Comparison of ENCODE assay signal across 19 mouse cellular contexts in the genomic region with DNA sequence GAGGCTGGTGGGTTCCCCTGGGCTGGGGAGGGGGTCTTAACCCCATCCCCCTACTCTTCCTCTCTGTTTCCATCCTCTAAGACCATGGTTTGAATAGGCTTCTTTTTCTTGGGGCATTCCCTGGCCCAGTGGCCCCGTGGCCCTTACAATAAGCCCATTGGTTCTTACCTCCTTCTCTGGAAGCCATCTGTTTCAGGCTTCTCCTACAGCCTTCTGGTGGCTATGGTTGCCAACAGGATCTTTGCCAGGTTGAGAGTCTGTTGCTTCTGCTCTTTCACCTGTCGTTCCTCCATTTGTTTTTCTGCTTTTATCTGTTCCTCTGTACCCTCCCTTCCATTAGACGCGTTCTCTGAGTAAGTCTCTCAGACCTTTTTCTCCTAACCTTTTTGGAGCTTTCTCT. TPM values are rescaled to one million over a fixed set of nuclear protein-coding genes. Genes with fewer than 3 reads are reported as not detected.
DNase-seq lines count a peak whose midpoint lies in the region; ATAC-seq and TF ChIP-seq lines count a peak whose summit lies in the region.
"Had no signal": no experiment of that assay in that cellular context is flagged by ENCODE, and none has a peak within 500 bp of the region (broad histone marks: within the 10 kb centered on the region; RNA-seq: fewer than 3 reads in every experiment).

No protein-coding gene starts in this region.

- ATAC-seq in hindbrain, postnatal 0 days: no peak
- no peak for ATAC-seq in forebrain, embryonic 14.5 days
- ATAC-seq in liver, postnatal 0 days: no peak
- ATAC-seq: forebrain, embryonic 13.5 days; inflammation-experienced regulatory T-cells, adult 6 months; midbrain, embryonic 15.5 days had no signal

- no peaks in the 10 kb centered on the region for H3K9me3 ChIP-seq in hindbrain, postnatal 0 days (ENCODE audit: low read length)
- H3K9me3 ChIP-seq in hindbrain, embryonic 10.5 days: no peaks in the 10 kb centered on the region
- H3K9me3 ChIP-seq in forebrain, embryonic 14.5 days (replicated peaks; ENCODE audit: control insufficient read depth, low read length): no peaks in the 10 kb centered on the region
- H3K9me3 ChIP-seq in liver, postnatal 0 days (ENCODE audit: low read length): no peaks in the 10 kb centered on the region
- H3K9me3 ChIP-seq: embryonic facial prominence, embryonic 10.5 days; forebrain, embryonic 13.5 days; limb, embryonic 12.5 days; liver, embryonic 13.5 days; midbrain, embryonic 15.5 days had no signal

- no peak overlapping the region for H3K4me3 ChIP-seq in hindbrain, postnatal 0 days (ENCODE audit: low read length)
- no peak overlapping the region for H3K4me3 ChIP-seq in hindbrain, embryonic 10.5 days
- no peak overlapping the region for H3K4me3 ChIP-seq in cerebellum, adult 2 months (replicated peaks; ENCODE audit: insufficient read depth, low read depth, low read length)
- no peak overlapping the region for H3K4me3 ChIP-seq in forebrain, embryonic 14.5 days (ENCODE audit: low read depth, low read length)
- no peak overlapping the region for H3K4me3 ChIP-seq in liver, postnatal 0 days (ENCODE audit: low read depth, low read length)
- H3K4me3 ChIP-seq: embryonic facial prominence, embryonic 10.5 days; forebrain, embryonic 13.5 days; limb, embryonic 12.5 days; liver, embryonic 13.5 days; midbrain, embryonic 15.5 days had no signal

- TF ChIP-seq CTCF in hindbrain, postnatal 0 days (IDR thresholded peaks at IDR 0.05; ENCODE audit: low read depth): no peak
- no peak for TF ChIP-seq CTCF in cerebellum, adult 2 months (IDR thresholded peaks at IDR 0.05; ENCODE audit: borderline replicate concordance, insufficient read depth, low read depth, low read length)
- no peak for TF ChIP-seq CTCF in liver, postnatal 0 days (IDR thresholded peaks at IDR 0.05; ENCODE audit: low read depth)

- H3K4me1 ChIP-seq in hindbrain, postnatal 0 days (ENCODE audit: insufficient read depth, low read length): peaks cover 5% of the 10 kb centered on the region; the same call in 1 of the 2 replicates
- peaks cover 24% of the 10 kb centered on the region for H3K4me1 ChIP-seq in hindbrain, embryonic 10.5 days (replicated peaks)
- peaks cover 22% of the 10 kb centered on the region; the same call in 1 of the 2 replicates for H3K4me1 ChIP-seq in cerebellum, adult 2 months (ENCODE audit: control insufficient read depth, insufficient read depth, low read length)
- peaks cover 17% of the 10 kb centered on the region for H3K4me1 ChIP-seq in forebrain, embryonic 14.5 days (ENCODE audit: control insufficient read depth, insufficient read depth, low read length)
- peaks cover 19% of the 10 kb centered on the region for H3K4me1 ChIP-seq in liver, postnatal 0 days (ENCODE audit: insufficient read depth)

- no peak overlapping the region for H3K9ac ChIP-seq in hindbrain, postnatal 0 days (replicated peaks; ENCODE audit: low read length)
- H3K9ac ChIP-seq in forebrain, embryonic 14.5 days (ENCODE audit: low read length): no peak overlapping the region
- no peak overlapping the region for H3K9ac ChIP-seq in liver, postnatal 0 days (replicated peaks)
- H3K9ac ChIP-seq: forebrain, embryonic 13.5 days; limb, embryonic 12.5 days; liver, embryonic 13.5 days; midbrain, embryonic 15.5 days had no signal

- peak; percentile 6 for DNase-seq in hindbrain, postnatal 0 days (ENCODE audit: low spot score)
- no peak for DNase-seq in hindbrain, embryonic 10.5 days (ENCODE audit: low spot score)
- peak; percentile 88 to 97 for DNase-seq in cerebellum, adult 2 months
- DNase-seq in layer of hippocampus, adult 11-12 months (ENCODE audit: low spot score): peak; percentile 58
- peak; percentile 18 to 20 for DNase-seq in layer of hippocampus, postnatal 25 days (ENCODE audit: extremely low spot score in 1 of 2, low spot score in 1 of 2)
- DNase-seq in forebrain, embryonic 14.5 days (ENCODE audit: low spot score): no peak
- no peak for DNase-seq in liver, postnatal 0 days
- DNase-seq in thymus, postnatal 0 days (ENCODE audit: low spot score): no peak
- DNase-seq: heart, postnatal 4 days; liver, embryonic 13.5 days; thymus, postnatal 4 days had no signal

- H3K27ac ChIP-seq in hindbrain, postnatal 0 days: peak overlapping the region; percentile 7; the same call in 1 of the 2 replicates
- no peak overlapping the region for H3K27ac ChIP-seq in hindbrain, embryonic 10.5 days
- peak overlapping the region; percentile 99 for H3K27ac ChIP-seq in cerebellum, adult 2 months (ENCODE audit: insufficient read depth, low read length)
- no peak overlapping the region for H3K27ac ChIP-seq in forebrain, embryonic 14.5 days (ENCODE audit: low read depth, low read length)
- no peak overlapping the region for H3K27ac ChIP-seq in liver, postnatal 0 days (ENCODE audit: low read depth)
- H3K27ac ChIP-seq: embryonic facial prominence, embryonic 10.5 days; forebrain, embryonic 13.5 days; limb, embryonic 12.5 days; liver, embryonic 13.5 days; midbrain, embryonic 15.5 days had no signal

- no peaks in the 10 kb centered on the region for H3K36me3 ChIP-seq in hindbrain, postnatal 0 days (ENCODE audit: insufficient read depth, low read length)
- H3K36me3 ChIP-seq in hindbrain, embryonic 10.5 days: peaks cover 30% of the 10 kb centered on the region; the same call in 1 of the 2 replicates
- H3K36me3 ChIP-seq in forebrain, embryonic 14.5 days (ENCODE audit: control insufficient read depth, insufficient read depth, low read length): peaks cover 3% of the 10 kb centered on the region; the same call in 1 of the 2 replicates
- H3K36me3 ChIP-seq in liver, postnatal 0 days (replicated peaks; ENCODE audit: insufficient read depth, low read length): no peaks in the 10 kb centered on the region; the same call in 1 of the 2 replicates
- H3K36me3 ChIP-seq: midbrain, embryonic 15.5 days had no signal

- no peaks in the 10 kb centered on the region for H3K27me3 ChIP-seq in hindbrain, postnatal 0 days (ENCODE audit: insufficient read depth, low read length)
- H3K27me3 ChIP-seq in hindbrain, embryonic 10.5 days (ENCODE audit: insufficient read depth, poor library complexity, severe bottlenecking): no peaks in the 10 kb centered on the region
- no peaks in the 10 kb centered on the region for H3K27me3 ChIP-seq in cerebellum, adult 2 months (ENCODE audit: control insufficient read depth, insufficient read depth, low read length)
- H3K27me3 ChIP-seq in forebrain, embryonic 14.5 days (replicated peaks; ENCODE audit: control insufficient read depth, insufficient read depth, low read length): no peaks in the 10 kb centered on the region
- H3K27me3 ChIP-seq in liver, postnatal 0 days (ENCODE audit: insufficient read depth, low read length): no peaks in the 10 kb centered on the region
- H3K27me3 ChIP-seq: forebrain, embryonic 13.5 days; limb, embryonic 12.5 days; liver, embryonic 13.5 days; midbrain, embryonic 15.5 days had no signal

- 83% methylated on average over 4 of the region's 4 CpGs for WGBS in hindbrain, postnatal 0 days
- WGBS in hindbrain, embryonic 10.5 days: 91% methylated on average over 4 of the region's 4 CpGs
- 7% methylated on average over 4 of the region's 4 CpGs for WGBS in cerebellum, adult 2 months
- WGBS in forebrain, embryonic 14.5 days: 90% methylated on average over 4 of the region's 4 CpGs
- 91% methylated on average over 4 of the region's 4 CpGs for WGBS in liver, postnatal 0 days (ENCODE audit: insufficient replicate concordance)

- no peak overlapping the region for H3K4me2 ChIP-seq in hindbrain, postnatal 0 days (ENCODE audit: low read depth, low read length)
- H3K4me2 ChIP-seq in forebrain, embryonic 14.5 days (ENCODE audit: low read length): no peak overlapping the region
- no peak overlapping the region for H3K4me2 ChIP-seq in liver, postnatal 0 days (ENCODE audit: low read depth, low read length)
- H3K4me2 ChIP-seq: forebrain, embryonic 13.5 days; limb, embryonic 12.5 days; liver, embryonic 13.5 days; midbrain, embryonic 15.5 days had no signal

- no peak for TF ChIP-seq EP300 in liver, postnatal 0 days (IDR thresholded peaks at IDR 0.05; ENCODE audit: low read depth)

- no peak for TF ChIP-seq POLR2A in cerebellum, adult 2 months (IDR thresholded peaks at IDR 0.05; ENCODE audit: borderline replicate concordance, insufficient read depth, low read length)

RNA-seq across cellular contexts. Expression of gene Numa1, which starts 3.7 kb away (rescaled TPM):
- 82.9 and 89.3 TPM in 2 replicates for total RNA-seq in hindbrain, postnatal 0 days (2014; rRNA removed)
- 24.4 and 26.5 TPM in 2 replicates for polyA plus RNA-seq in hindbrain, postnatal 0 days (2015; fragmentation: Nextera tagmentation; extraction: Ambion mirVana)
- 79.0 and 80.6 TPM in 2 replicates for polyA plus RNA-seq in hindbrain, embryonic 10.5 days (2016; fragmentation: Nextera tagmentation; extraction: Ambion mirVana)
- 89.0 and 97.5 TPM in 2 replicates for polyA plus RNA-seq in cerebellum, adult 2 months (2012; rRNA removed)
- total RNA-seq in layer of hippocampus, postnatal 25 days (2021): 10 to 100 TPM; 89.0 to 98.9 TPM
- polyA plus RNA-seq in forebrain, embryonic 14.5 days (2014; fragmentation: Nextera tagmentation; extraction: Ambion mirVana): 72.4 and 74.4 TPM in 2 replicates
- 14.1 and 17.2 TPM in 2 replicates for polyA plus RNA-seq in liver, postnatal 0 days (2015; fragmentation: Nextera tagmentation; extraction: Ambion mirVana)
- 44.3 and 49.3 TPM in 2 replicates for polyA plus RNA-seq in thymus, postnatal 0 days (2015; fragmentation: Nextera tagmentation; extraction: Ambion mirVana)

RNA-seq across cellular contexts. Expression of gene Lrrc51, which starts 3.9 kb away (rescaled TPM):
- total RNA-seq in hindbrain, postnatal 0 days (2014; rRNA removed): 5.2 and 6.5 TPM in 2 replicates
- polyA plus RNA-seq in hindbrain, postnatal 0 days (2015; fragmentation: Nextera tagmentation; extraction: Ambion mirVana): 9.7 and 12.1 TPM in 2 replicates
- 9.6 and 13.8 TPM in 2 replicates for polyA plus RNA-seq in hindbrain, embryonic 10.5 days (2016; fragmentation: Nextera tagmentation; extraction: Ambion mirVana)
- 10.2 and 12.4 TPM in 2 replicates for polyA plus RNA-seq in cerebellum, adult 2 months (2012; rRNA removed)
- total RNA-seq in layer of hippocampus, postnatal 25 days (2021): 1 to 10 TPM; 6.0 to 6.8 TPM
- polyA plus RNA-seq in forebrain, embryonic 14.5 days (2014; fragmentation: Nextera tagmentation; extraction: Ambion mirVana): 9.6 and 12.9 TPM in 2 replicates
- 2.5 and 3.1 TPM in 2 replicates for polyA plus RNA-seq in liver, postnatal 0 days (2015; fragmentation: Nextera tagmentation; extraction: Ambion mirVana)
- 5.3 and 7.1 TPM in 2 replicates for polyA plus RNA-seq in thymus, postnatal 0 days (2015; fragmentation: Nextera tagmentation; extraction: Ambion mirVana)

RNA-seq across cellular contexts. Expression of gene Tomt, which starts 31.4 kb away (rescaled TPM):
- 0.52 TPM in 1 of 2 replicates, not detected in the other for total RNA-seq in hindbrain, postnatal 0 days (2014; rRNA removed)
- 0.16 and 0.49 TPM in 2 replicates for polyA plus RNA-seq in hindbrain, postnatal 0 days (2015; fragmentation: Nextera tagmentation; extraction: Ambion mirVana)
- 0.31 and 0.75 TPM in 2 replicates for polyA plus RNA-seq in hindbrain, embryonic 10.5 days (2016; fragmentation: Nextera tagmentation; extraction: Ambion mirVana)
- polyA plus RNA-seq in cerebellum, adult 2 months (2012; rRNA removed): 0.13 and 0.21 TPM in 2 replicates
- not detected for total RNA-seq in layer of hippocampus, postnatal 25 days (2021)
- 0.18 and 0.36 TPM in 2 replicates for polyA plus RNA-seq in forebrain, embryonic 14.5 days (2014; fragmentation: Nextera tagmentation; extraction: Ambion mirVana)
- polyA plus RNA-seq in liver, postnatal 0 days (2015; fragmentation: Nextera tagmentation; extraction: Ambion mirVana): 0.09 and 0.12 TPM in 2 replicates
- polyA plus RNA-seq in thymus, postnatal 0 days (2015; fragmentation: Nextera tagmentation; extraction: Ambion mirVana): 0.43 and 0.44 TPM in 2 replicates
- total RNA-seq: adrenal gland, adult 18-20 months; heart, postnatal 4 days; left cerebral cortex, adult 18-20 months; neutrophil, adult 5-6 weeks had no signal

RNA-seq across cellular contexts. Expression of gene Lamtor1, which starts 31.9 kb away (rescaled TPM):
- total RNA-seq in hindbrain, postnatal 0 days (2014; rRNA removed): 130 and 156 TPM in 2 replicates
- 167 and 181 TPM in 2 replicates for polyA plus RNA-seq in hindbrain, postnatal 0 days (2015; fragmentation: Nextera tagmentation; extraction: Ambion mirVana)
- 165 and 173 TPM in 2 replicates for polyA plus RNA-seq in hindbrain, embryonic 10.5 days (2016; fragmentation: Nextera tagmentation; extraction: Ambion mirVana)
- 197 and 210 TPM in 2 replicates for polyA plus RNA-seq in cerebellum, adult 2 months (2012; rRNA removed)
- total RNA-seq in layer of hippocampus, postnatal 25 days (2021): 100 to 1,000 TPM in 1 of 2 experiments, 10 to 100 TPM in 1; 97.8 to 102 TPM
- 181 and 201 TPM in 2 replicates for polyA plus RNA-seq in forebrain, embryonic 14.5 days (2014; fragmentation: Nextera tagmentation; extraction: Ambion mirVana)
- polyA plus RNA-seq in liver, postnatal 0 days (2015; fragmentation: Nextera tagmentation; extraction: Ambion mirVana): 61.5 and 62.2 TPM in 2 replicates
- 147 and 148 TPM in 2 replicates for polyA plus RNA-seq in thymus, postnatal 0 days (2015; fragmentation: Nextera tagmentation; extraction: Ambion mirVana)

Comparison
In these comparisons a context has a peak if more than half of its experiments do, and no peak if none do; other contexts are left out.
1. DNase-seq: peak in hindbrain, postnatal 0 days (single experiment), cerebellum, adult 2 months (2 of 2), layer of hippocampus, adult 11-12 months (single experiment) and layer of hippocampus, postnatal 25 days (2 of 2); none in hindbrain, embryonic 10.5 days (single experiment), forebrain, embryonic 14.5 days (single experiment), liver, postnatal 0 days (single experiment) and thymus, postnatal 0 days (single experiment).
2. H3K27ac ChIP-seq: peak in hindbrain, postnatal 0 days (single experiment) and cerebellum, adult 2 months (single experiment); none in hindbrain, embryonic 10.5 days (single experiment), forebrain, embryonic 14.5 days (single experiment) and liver, postnatal 0 days (single experiment).